Mouse (Mus musculus) small intestine, adult 2 months (tissue): ENCODE measurements around the gene Ctu2. TPM values are rescaled to one million over a fixed set of nuclear protein-coding genes. Genes with fewer than 3 reads are reported as not detected.
A peak's percentile ranks its signal among the peaks of the same experiment; 100 is the strongest.

Experiments used
- H3K27ac ChIP-seq: fragments of 200-500 bp; 2 replicates; pipeline ENCODE4 v1.5.1; 2012; ENCODE audit warnings: low read depth, low read length, control low read depth, inconsistent platforms; ENCODE audit not compliant: insufficient read depth
- H3K27me3 ChIP-seq: fragments of 200-500 bp; 2 replicates; pipeline ENCODE4 v1.6.1; 2012; ENCODE audit warnings: mild to moderate bottlenecking, moderate library complexity, low read length, inconsistent platforms; ENCODE audit not compliant: control insufficient read depth, insufficient read depth
- H3K36me3 ChIP-seq: fragments of 200-500 bp; 2 replicates; pipeline ENCODE4 v1.6.1; 2012; ENCODE audit warnings: mild to moderate bottlenecking, low read length, control low read depth, inconsistent platforms; ENCODE audit not compliant: control insufficient read depth, insufficient read depth
- H3K4me1 ChIP-seq: fragments of 200-500 bp; 2 replicates; pipeline ENCODE4 v1.6.1; 2012; ENCODE audit warnings: low read length, inconsistent platforms, mixed read lengths; ENCODE audit not compliant: control insufficient read depth, insufficient read depth, insufficient read length
- H3K4me3 ChIP-seq: fragments of 200-500 bp; 2 replicates; pipeline ENCODE4 v1.5.1; 2012; ENCODE audit warnings: low read depth, mild to moderate bottlenecking, control low read depth, inconsistent platforms, low read length, moderate library complexity
- CTCF ChIP-seq: fragments of 200-500 bp; IDR thresholded peaks from 2 replicates; pipeline ENCODE4 v1.5.1; 2012; ENCODE audit warnings: low read depth, mild to moderate bottlenecking, control low read depth, inconsistent platforms, low read length, moderate library complexity, mixed read lengths; ENCODE audit not compliant: insufficient replicate concordance, insufficient read length; ENCODE audit errors: extremely low read depth
- POLR2A ChIP-seq: fragments of 200-500 bp; IDR thresholded peaks from 2 replicates; pipeline ENCODE4 v1.6.1; 2012; ENCODE audit warnings: low read depth, mild to moderate bottlenecking, control low read depth, inconsistent platforms, low read length, moderate library complexity
- WGBS: fragments of 180-500 bp; shearing (Covaris S2); methylation state at CpG from one replicate; pipeline ENCODE4 v1.1.7; 2018; 5-methylcytosine and 5-hydroxymethylcytosine counted together
- polyA plus RNA-seq: library from polyadenylated mRNA; depleted of rRNA; stranded (reverse); fragments of >200 nt; gene quantifications from 2 replicates; pipeline ENCODE4 v1.2.3, GENCODE M21; 2012

Gene Ctu2
- polyA plus RNA-seq, 1 experiment = 31.8 TPM

GRCm38 (mm10) chr8:122431694-122432442 lies 44.1 kb upstream of the Ctu2 start:
- H3K4me3 ChIP-seq = peak overlapping the region; percentile 93
- H3K27me3 ChIP-seq = no peaks in the 10 kb centered on the region
- peaks cover 9% of the 10 kb centered on the region for H3K36me3 ChIP-seq
- WGBS = 19% methylated on average over 18 of the region's 18 CpGs
- TF ChIP-seq POLR2A = no peak
- no peak for TF ChIP-seq CTCF
- peaks cover 14% of the 10 kb centered on the region for H3K4me1 ChIP-seq
- H3K27ac ChIP-seq = peak overlapping the region; percentile 85

- 2% methylated on average over 45 of the region's 45 CpGs for WGBS
- peaks cover 15% of the 10 kb centered on the region for H3K4me1 ChIP-seq
- TF ChIP-seq POLR2A (peak; percentile 29), CTCF (no peak)
Measured at GRCm38 (mm10) chr8:122432443-122433268, 43.3 kb upstream of the Ctu2 start, which contains the start of gene Cyba. Cyba (minus strand) TSS chr8:122432930.

GRCm38 (mm10) chr8:122433269-122433905 lies 42.6 kb upstream of the Ctu2 start:
- peaks cover 15% of the 10 kb centered on the region for H3K4me1 ChIP-seq
- H3K27ac ChIP-seq = peak overlapping the region; percentile 85
- 60% methylated on average over 11 of the region's 11 CpGs for WGBS
- TF ChIP-seq CTCF (no peak), POLR2A (no peak)
- H3K36me3 ChIP-seq = peaks cover 11% of the 10 kb centered on the region
- peak overlapping the region; percentile 93 for H3K4me3 ChIP-seq
- H3K27me3 ChIP-seq = no peaks in the 10 kb centered on the region

More at GRCm38 (mm10) chr8:122432443-122433268, 43.3 kb upstream of the Ctu2 start, which contains the start of gene Cyba:
- Histone ChIP-seq H3K4me3 (peak within 1 kb of the TSS; percentile 93), H3K27me3 (no peaks in the 10 kb centered on the region), H3K27ac (peak within 1 kb of the TSS; percentile 85), H3K36me3 (peaks cover 10% of the 10 kb centered on the region)

GRCm38 (mm10) chr8:122435375-122435774 lies 40.6 kb upstream of the Ctu2 start:
- WGBS = 89% methylated on average over 6 of the region's 6 CpGs

GRCm38 (mm10) chr8:122436146-122436545 lies 39.8 kb upstream of the Ctu2 start:
- Histone ChIP-seq H3K27ac (no peak overlapping the region), H3K36me3 (peaks cover 11% of the 10 kb centered on the region), H3K27me3 (no peaks in the 10 kb centered on the region), H3K4me3 (no peak overlapping the region), H3K4me1 (peaks cover 15% of the 10 kb centered on the region)
- 92% methylated on average over 9 of the region's 9 CpGs for WGBS
- TF ChIP-seq CTCF (no peak), POLR2A (no peak)

More at GRCm38 (mm10) chr8:122435375-122435774, 40.6 kb upstream of the Ctu2 start:
- H3K27ac ChIP-seq = no peak overlapping the region
- no peaks in the 10 kb centered on the region for H3K27me3 ChIP-seq
- TF ChIP-seq POLR2A (no peak), CTCF (peak; percentile 49; the same call in 1 of the 2 replicates)
- H3K4me3 ChIP-seq = no peak overlapping the region
- H3K36me3 ChIP-seq = peaks cover 11% of the 10 kb centered on the region
- peaks cover 15% of the 10 kb centered on the region for H3K4me1 ChIP-seq

- H3K27me3 ChIP-seq = no peaks in the 10 kb centered on the region
- TF ChIP-seq POLR2A = no peak
- no peak for TF ChIP-seq CTCF
- peak overlapping the region; percentile 3; the same call in 1 of the 2 replicates for H3K4me3 ChIP-seq
- no peak overlapping the region for H3K27ac ChIP-seq
- 85% methylated on average over 20 of the region's 20 CpGs for WGBS
- peaks cover 11% of the 10 kb centered on the region for H3K4me1 ChIP-seq
- peaks cover 11% of the 10 kb centered on the region for H3K36me3 ChIP-seq
Measured at GRCm38 (mm10) chr8:122436586-122437125, 39.3 kb upstream of the Ctu2 start.
